Mouse (Mus musculus) adrenal gland, postnatal 10 days (tissue): ENCODE measurements around the gene Cdh16. TPM values are rescaled to one million over a fixed set of nuclear protein-coding genes. Genes with fewer than 3 reads are reported as not detected.
"Not testable (repeated sequence)": the region's sequence is repeated elsewhere in the genome, so short reads cannot be mapped to it uniquely, and the experiment has no call there.

Source experiments
- DNase-seq: peaks from one replicate; pipeline ENCODE4 v3.0.0; 2021; ENCODE audit warnings: mixed read lengths
- long read RNA-seq, 2 experiments: library from polyadenylated mRNA; stranded (forward); transcript quantifications; one replicate each; pipeline ENCODE4 v2.0.0; 2021
- total RNA-seq, 2 experiments: library from RNA; stranded (reverse); gene quantifications; 2 replicates each; pipeline ENCODE4 v1.2.3; 2021

The Cdh16 gene
- under 1 TPM; 0.12 to 0.66 TPM for total RNA-seq
- long read RNA-seq, experiment 1, result 0 reads
- long read RNA-seq, experiment 2, transcript Cdh16-204 (18 exons, 2,874 nt), result major isoform, 28 of 44 reads
- long read RNA-seq, experiment 2, partial matches to known transcripts, result 8 of 44 reads
- long read RNA-seq, experiment 2, other reads (novel, unspliced or antisense), result 7 of 44 reads

DNA sequence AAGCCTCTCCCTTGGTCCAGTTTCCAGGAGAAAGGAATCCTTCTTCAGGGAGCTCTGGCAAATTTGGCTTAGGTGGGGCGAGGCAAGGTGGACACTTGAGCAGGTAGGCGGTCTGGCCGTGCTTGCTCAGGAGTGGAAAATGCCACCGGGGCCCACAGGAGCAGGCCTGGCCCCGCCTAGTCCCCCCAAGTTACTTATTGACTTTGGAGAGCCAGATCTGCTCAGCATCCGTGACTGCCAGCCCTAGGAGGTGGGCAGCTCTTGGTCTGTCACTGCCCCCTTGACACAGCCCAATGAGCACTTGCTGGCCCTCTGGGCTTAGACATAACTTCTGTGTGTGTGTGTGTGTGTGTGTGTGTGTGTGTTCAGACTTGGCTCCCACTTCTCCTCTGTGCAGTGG, at the start of gene Cdh16:
Gene Cdh16, minus strand, starts transcription at position 236 of the 400 bp plus-strand sequence.
- no peak for DNase-seq

DNA sequence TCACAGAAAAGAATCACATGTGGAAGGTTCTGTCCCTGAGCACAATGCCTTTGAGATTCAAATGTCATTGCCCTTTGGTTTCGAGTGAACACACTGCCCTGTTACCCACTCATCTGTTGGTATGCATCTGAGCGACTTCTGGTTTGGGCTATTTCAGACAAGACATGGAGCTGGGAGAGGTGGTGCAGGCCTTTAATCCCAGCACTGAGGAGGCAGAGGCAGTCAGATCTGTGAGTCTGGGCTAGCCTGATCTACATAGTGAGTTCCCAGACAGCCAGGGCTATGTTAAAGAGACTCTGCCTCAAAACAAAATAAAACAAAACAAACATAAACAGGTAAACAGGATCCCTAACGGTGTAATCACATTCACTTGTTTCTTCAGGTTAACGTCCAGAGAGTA, 31.4 kb upstream of the Cdh16 start:
- DNase-seq, result no peak

DNA sequence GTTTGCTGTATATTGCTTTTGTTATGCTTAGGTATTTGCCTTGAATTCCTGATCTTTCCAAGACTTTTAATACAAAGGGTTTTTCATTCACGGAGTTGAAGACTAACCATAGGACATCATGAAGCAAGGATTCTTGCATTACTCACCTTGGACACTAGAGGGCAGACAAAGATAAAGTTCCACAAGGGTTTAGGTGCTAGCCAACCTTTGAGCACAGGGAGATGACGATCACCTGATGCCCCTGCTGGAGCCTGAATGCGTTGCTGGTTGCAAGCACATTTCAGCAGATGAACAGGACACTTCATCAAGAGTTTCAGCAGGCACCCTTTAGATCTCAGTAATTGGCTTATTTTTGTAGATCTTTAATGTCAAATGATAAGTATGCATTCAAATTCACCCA, 30.8 kb upstream of the Cdh16 start:
- DNase-seq, result peak; percentile 79

DNA sequence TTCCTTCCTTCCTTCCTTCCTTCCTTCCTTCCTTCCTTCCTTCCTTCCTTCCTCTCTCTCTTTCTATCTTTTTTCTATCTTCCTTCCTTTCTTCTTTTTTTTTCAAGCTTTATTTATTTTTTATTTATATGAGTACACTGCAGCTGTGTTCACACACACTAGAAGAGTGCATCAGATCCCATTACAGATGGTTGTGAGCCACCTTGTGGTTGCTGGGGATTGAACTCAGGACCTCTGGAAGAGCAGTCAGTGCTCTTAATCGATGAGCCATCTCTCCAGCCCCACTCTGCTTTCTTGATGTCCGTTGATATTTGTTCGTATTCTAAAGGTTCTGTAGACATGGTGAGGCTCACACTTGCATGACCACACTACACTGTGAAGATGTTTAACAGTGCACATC, 20.0 kb upstream of the Cdh16 start:
- not testable (repeated sequence) for DNase-seq

DNA sequence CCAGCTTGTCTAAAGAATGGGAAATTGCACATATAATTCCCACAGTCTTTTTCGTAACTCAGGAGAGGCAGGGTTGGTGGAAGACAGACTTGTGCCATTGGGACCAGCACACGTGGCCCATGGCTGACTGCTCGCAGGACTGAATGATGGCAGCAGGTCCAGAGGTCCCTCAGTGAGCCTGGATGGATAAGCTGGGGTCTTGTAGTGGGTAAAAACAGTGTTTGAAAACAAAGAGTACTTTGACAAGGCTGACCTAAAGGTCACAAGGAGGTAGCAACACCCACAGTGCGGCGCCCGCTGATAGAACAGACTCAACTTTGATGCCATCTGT, 18.1 kb upstream of the Cdh16 start:
- DNase-seq, result no peak

DNA sequence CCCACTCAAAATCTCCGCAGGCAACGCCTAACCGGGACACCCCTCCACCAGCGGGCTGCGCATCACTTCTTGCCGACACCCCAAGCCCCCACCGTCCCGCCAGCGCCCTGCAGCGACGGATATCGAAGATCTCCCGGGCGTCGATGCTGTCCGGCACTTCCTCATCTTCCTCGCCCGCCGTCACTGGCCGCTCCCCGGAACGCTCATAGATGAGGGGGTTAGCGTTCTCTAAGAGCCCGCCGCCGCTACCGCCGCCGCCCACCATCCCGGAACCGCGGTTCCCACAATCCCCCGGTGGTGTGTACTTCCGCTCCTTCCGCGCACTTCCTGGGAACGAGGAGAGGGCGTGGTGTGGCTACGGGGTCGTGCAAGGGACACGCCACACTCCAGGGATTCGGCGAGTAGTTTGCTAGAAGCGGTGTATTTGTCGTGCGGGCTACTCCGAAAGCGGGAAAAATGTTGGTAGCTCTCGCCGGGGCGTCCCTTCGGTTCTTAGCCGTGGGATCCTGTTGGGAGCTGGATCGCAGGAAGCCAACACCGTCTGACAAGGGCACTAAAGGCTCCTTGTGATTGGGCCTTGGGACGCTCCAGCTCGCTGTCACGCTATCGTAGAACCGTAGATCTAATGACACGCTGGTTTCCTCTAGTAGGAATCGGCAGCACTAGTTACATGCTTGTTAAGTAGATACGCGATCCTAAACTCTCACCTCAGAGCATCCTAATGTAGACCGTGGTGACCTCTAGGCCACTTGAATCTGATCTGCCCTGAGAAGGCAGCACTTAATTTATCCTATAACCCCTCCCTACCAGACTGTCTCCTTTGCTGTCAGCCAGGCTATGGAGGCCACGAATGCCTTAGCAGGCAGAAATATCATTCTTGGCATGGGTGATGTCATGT, 17.5 kb upstream of the Cdh16 start, which contains the start of gene Ciao2b:
Gene Ciao2b, minus strand, starts transcription at position 540 of the 898 bp plus-strand sequence.
- peak; percentile 94 for DNase-seq

DNA sequence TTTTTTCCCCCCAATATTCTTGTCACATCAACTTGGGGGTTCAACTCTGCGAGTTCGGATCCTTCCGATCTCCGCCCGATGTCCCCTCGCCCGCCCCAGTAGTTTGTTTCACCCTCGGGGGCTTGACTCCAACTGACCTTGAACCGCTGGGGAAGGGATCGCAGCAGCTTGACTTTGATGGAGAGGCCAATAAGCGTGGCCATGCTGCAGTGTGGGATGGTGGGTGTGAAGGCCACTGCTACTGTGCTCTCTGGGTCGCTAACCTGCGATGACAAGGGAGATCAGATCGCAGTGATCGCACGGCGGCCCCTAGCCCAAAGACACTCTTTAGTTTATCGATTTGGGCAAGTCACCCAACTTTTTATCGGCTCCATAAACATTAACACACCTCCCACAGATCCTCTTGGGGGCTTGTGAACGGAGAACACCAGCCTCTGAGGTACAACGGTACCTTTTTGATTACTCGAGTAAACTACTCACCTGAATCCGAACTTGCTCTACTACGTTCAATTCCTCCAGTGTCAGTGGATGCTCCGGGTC, 16.7 kb upstream of the Cdh16 start:
- no peak for DNase-seq

DNA sequence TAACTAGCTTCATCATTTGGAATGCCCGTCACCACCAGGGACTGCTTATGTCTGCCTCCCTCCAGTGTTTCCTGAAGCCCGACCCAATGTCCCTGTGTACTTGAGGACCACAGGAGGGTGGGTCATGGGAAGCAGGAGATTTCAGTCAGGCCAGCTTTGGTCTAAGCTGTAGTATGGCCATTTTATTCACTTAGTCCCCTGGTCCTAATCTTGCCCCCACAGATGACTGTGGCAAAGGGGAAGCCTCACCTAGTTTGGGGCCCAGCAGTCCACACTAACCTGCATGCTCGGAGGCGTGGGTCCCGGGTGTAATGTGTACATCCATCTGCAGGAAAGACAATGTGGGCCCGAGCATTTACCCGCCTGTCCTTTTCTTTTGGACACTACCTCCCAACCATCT, 16.0 kb upstream of the Cdh16 start:
- no peak for DNase-seq

DNA sequence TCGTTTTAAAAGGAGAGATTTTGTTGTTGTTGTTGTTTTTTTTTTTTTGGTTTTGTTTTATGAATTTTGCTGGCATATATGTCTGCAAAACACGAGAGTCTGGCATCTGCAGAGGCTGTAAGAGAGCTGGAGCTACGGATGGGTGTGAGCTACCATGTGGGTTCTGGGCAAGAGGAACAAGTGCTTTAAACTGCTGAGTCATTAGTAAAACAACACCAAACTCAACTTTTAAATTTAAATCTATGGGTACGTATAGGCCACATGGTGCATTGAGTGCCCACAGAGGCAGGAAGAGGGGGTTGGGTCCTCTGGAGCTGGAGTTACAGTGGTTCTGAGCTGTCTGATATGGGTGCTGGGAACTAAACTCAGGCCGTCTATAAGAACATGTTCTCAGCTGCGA, 13.8 kb upstream of the Cdh16 start:
- no peak for DNase-seq

DNA sequence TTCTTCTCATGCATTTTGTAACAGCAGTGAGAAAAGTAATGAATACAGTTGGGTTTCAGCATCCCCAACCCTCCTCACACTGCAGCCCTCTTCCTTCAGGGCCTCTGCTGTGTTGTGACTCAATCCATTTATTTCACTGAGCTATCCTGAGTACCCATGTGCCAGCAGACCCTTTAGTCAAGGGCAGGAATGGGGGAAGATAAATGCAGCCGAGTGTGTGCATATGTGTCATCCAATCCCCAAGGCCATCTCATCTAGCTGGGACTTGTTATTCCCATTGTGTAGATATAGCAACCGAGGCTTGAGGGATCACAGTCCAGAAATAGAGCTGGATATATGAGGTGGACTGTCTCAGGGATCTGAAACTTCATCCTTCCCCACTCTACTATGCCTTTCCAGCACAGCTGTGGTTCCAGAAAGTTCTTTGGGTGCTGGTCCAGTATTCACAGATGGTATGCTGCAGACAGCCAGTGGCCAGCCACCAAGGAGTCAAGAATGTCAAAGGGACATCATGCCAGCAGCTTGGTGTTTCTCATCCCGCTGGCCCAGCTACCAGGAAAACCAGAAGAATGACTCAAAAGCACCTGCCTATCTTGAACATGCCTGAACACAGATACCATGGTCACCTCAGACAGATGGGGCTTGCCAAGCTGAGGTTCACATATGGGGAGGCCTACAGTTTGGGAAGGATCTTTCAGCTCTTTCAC, 11.0 kb upstream of the Cdh16 start:
- no peak for DNase-seq

DNA sequence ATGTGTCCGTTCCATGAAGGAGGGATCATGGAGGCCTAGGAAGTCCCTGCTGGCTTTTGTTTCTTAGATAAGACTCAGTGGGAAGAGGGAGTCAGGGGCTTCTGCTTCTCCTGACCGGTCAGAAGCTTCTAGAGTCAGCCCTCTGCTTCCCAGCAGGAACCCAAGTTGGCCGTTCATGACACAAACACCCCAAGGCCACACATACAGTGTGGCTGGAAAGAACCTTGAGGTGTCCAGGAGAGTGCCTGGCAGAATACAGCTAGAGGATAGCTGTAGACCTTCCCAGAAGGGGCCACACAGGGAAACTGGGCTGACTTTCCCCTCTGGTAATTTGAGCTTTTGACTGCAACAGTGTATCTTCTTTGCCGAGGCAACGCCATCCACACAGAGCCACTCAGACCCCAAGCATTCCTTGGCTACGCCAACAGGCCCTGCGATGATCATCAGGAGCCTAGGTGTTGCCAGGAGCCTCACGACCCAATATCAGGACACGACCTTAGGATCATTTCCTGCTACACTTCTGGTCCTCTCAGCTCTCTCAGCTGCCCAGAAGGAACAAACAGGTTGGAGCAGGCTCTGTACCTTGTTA, 9.1 kb upstream of the Cdh16 start:
- peak; percentile 37 for DNase-seq

DNA sequence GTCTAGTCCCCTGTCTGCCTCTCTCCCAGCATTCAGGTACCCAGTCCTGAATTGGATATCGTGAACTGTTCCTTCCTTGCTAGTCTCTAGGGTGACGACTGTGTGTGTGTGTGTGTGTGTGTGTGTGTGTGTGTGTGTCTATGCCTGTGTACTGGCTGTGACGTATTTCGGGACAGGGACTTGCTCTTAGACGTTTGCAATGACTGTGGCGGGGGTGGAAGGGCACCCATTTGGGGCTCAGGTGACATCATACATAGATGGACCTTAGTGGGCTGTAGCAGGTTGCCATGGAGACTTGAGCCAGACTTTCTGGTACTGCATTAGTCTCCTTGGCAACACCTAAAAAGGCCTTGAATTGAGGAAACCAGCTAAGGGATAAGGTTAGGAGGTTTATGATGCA, 8.3 kb upstream of the Cdh16 start:
- no peak for DNase-seq

DNA sequence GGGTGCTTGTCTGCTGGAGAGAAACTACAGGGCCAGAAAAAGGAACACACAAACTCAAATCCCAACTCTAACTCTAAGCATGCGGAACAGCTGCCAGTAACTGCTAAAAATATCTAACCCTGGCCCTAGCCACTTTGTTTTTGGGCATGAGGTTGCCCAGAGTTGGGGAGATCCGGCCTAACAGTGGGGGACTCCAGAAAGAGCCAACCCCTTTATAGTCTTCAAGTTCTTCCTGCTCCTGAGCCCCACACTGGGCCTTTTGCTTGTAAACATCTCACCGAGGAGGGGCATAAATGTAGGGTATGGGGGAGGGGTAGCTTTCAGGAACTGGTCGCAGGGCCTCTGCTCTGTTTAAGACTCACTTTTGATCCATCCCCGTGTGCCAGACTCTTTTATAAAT, 7.8 kb upstream of the Cdh16 start:
- DNase-seq, result no peak

DNA sequence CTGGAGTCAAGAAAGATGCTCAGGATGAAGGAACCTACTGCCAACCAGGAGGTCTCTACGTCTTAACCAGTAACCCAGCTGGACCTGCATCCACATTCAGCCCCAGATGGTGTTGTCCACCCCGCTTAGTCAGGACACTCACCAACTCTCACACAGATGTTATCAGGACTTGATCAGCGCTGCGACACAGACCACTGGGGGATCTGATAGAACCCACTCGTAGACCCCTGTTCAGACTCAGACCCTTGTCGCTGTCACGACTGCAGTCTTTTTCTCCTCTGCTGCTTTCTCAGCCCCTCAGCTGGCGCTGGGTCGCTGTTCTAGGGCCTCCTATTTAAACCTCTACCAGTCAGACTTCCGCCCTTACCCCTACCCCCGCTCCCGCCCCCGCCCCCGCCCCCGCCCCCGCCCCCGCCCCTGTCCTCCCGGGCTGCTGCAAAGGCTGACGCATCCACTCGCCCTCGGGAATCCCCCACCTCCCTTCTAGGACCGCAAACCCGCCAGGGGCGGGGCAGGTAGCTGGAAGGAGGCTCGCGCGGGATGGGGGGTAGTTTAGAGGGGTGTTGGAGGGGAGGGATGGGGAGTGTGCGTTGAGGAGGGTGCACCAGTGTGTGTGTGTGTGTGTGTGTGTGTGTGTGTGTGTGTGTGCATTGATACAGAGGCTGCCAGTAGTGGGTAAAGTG, 6.9 kb upstream of the Cdh16 start, which contains the start of gene Rrad:
Gene Rrad, minus strand, starts transcription at position 347 of the 683 bp plus-strand sequence.
- peak; percentile 67 for DNase-seq

DNA sequence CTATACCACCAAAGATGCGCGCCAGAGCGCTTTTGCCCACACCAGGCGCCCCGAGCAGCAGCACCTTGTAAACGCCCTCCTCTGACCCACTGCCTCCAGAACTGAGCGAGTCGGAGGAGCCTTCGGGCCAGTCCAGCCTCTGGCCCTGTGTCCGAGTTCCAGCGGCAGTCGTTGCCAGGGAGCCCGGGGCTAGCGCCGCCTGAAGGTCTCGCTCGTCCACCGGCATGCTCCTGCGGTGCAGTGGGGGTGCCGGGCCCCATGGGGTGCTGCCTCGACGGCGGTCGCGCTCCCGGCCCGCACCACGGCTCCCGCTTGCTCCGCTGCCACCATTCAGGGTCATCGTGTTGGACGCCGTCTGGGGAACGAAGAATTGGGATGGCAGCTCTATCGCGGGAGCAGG, 6.4 kb upstream of the Cdh16 start:
- DNase-seq, result peak; percentile 44

DNA sequence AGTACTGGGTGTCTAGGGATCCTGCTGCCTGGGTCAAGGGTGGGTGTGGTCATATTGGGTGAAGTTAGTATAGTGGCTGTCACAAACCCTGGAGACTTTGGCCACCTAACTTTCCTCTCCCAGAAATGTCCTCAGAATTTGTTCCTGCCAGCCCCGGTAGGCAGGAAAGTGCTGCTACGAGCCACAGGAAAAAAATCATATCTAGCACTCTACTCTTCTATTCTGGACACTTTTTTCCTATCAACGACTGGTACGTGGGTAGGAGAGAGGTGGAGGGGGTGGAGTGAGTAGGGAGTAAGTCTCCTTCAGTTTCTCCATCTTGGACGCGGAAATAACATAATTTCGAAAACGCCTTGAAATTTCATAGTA, 5.9 kb upstream of the Cdh16 start:
- no peak for DNase-seq

DNA sequence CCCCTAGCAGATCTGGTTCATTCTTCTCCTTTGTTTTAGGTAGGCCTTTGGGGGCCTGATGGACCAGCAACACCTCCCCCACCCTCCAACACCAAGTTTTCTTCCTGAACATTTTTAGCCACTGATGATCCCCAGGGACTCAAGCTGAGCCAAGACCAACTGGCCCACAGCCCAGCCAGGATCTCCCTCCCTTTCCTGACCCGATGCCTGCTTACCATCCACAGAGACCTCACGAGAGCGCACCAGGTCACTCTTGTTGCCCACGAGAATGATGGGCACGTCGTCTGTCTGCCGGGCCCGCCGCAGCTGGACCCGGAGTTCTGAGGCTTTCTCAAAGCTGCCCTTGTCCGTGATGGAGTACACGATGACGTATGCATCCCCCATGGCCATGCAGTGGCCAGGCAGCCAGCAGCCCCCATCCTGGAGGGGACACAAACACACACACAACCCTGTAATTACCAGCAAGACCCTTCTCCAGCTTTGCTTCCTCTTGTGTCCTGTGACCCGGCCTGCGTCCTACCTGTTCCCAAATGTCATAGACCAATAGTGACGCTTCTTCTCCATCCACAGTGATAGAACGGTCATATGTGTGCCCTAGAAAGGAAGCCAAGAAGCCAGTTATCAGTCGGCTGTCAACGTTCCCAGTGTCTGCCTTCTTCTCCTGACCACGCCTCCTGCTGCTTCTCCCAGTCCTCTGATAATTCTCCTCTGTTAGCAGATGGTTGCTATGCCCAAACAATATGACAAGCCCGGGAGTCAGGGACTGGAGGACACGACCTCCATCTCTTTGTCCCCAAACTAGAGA, 5.3 kb upstream of the Cdh16 start:
- DNase-seq, result peak; percentile 75

DNA sequence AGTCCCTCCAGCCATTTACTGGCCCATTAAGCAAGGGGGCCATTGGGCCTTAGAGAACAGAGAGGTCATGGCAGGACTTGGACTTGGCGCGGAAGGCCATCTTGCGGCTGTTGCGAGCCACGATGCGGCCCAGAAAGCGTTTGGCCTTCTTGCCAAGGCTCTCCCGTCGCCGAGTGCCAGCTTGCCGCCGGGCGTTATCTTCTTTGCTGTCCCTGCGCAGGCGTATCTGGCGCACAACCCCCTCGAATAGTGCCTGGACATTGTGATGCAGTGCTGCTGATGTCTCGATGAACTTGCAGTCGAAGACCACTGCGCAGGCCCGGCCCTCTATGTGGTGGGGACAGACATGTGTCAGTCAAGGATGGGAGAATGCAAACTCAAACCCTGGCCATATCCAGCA, 4.2 kb upstream of the Cdh16 start:
- DNase-seq, result no peak

DNA sequence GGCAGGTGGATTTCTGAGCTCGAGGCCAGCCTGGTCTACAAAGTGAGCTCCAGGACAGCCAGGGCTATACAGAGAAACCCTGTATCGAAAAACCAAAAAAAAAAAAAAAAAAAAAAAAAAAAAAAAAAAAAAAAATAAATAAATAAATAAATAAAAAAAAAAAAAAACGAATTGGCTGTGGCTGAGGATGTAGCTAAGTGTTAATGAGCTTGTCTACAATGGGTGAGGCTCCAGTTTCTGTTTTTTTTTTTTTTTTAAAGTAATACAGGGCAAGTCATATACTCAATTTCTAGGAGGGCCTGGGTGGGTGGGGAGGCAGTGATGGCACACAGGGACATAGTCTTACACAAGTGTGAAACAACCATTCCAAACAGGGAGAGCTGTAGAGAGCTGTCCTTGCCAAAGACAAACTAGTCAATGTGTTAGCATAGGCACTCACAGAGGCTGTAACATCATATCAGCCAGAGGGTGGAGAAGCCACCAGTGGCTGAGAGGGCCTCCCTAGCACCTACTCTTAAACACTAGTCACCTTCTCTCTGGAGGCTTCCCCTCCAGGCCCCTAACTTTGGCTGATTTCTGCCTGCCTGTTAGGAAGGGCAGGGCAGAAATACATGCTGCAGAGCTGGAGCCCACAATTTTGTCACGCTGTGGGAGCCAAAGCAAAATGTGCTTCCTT, 3.0 kb upstream of the Cdh16 start:
- no peak for DNase-seq

DNA sequence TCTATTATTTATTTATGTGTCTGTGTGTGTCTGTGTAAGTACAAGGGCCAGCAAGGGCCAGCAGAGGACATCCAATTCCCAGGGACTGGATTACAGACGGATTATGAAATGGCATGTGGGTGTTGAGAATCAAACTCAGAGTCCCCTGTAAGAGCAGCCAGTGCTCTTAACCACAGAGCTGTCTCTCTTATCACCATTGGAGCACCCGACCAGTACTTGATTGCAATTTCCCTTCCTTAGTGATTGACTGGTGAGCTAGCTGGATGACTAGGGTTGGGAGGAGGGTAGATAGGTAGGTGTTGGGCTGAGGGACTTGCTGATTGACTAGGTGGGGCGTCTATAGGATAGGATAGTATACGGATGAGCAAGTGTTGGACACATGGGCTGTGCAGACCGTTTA, 3.4 kb downstream of the Cdh16 start:
- DNase-seq, result no peak

DNA sequence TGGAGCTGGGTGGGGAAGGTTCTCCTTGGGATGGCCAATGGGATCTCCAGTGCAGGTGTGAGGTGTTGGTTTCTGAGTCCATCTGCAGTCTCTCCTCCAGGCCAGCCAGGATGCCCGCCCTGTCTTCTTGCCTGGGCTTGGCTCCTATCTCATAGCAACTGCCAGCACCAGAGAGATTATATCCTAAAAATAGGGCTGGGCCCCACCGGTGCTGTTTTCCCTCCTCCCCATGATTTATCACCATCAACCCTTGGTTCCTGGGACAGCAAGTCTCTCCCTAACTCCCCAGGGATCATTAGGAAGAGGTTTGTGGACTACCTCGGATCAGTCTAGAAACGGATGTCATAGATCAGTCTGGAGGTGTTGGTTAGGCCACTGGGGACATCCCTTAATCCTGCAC, 11.1 kb downstream of the Cdh16 start:
- DNase-seq, result no peak
